ENCODE assay signal across 9 mouse cellular contexts in the genomic region with DNA sequence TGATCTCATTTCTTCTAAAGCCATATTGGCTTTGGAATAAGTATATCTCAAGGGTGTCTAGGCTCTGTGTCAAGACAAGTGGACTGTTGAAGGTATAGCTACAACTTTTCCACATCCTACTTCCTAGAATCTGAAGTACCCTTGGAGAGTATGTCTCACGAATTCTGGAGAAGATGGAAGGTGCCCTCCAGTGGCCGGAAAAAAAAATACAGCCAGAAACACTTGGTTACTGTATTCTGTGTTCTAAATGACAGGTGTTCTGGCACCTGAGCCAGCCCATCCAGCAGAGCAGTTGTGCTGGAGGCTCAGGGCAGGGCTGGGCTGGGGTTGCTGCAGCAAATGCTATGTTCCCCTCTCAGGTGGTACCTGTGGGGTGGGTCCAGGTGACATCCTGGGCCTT. TPM values are rescaled to one million over a fixed set of nuclear protein-coding genes. Genes with fewer than 3 reads are reported as not detected.
DNase-seq lines count a peak whose midpoint lies in the region; TF ChIP-seq lines count a peak whose summit lies in the region.
"Had no signal": no experiment of that assay in that cellular context is flagged by ENCODE, and none has a peak within 500 bp of the region (broad histone marks: within the 10 kb centered on the region; RNA-seq: fewer than 3 reads in every experiment).

No protein-coding gene starts in this region.

- TF ChIP-seq POLR2A in ES-Bruce4 (IDR thresholded peaks at IDR 0.05; ENCODE audit: insufficient read depth, low read length) = no peak

- TF ChIP-seq CTCF in ES-Bruce4 (IDR thresholded peaks at IDR 0.05; ENCODE audit: low read depth, low read length) = peak; percentile 11

- H3K4me1 ChIP-seq in ES-Bruce4 (ENCODE audit: control insufficient read depth, insufficient read depth, low read length) = no peaks in the 10 kb centered on the region

- no peak overlapping the region for H3K4me3 ChIP-seq in ES-Bruce4 (ENCODE audit: low read depth, low read length)

- no peak for TF ChIP-seq EP300 in ES-Bruce4 (IDR thresholded peaks at IDR 0.05; ENCODE audit: insufficient read depth, low read depth, low read length)

- H3K27me3 ChIP-seq in ES-Bruce4 (ENCODE audit: control insufficient read depth, insufficient read depth, low read length, poor library complexity, severe bottlenecking) = no peaks in the 10 kb centered on the region

- H3K36me3 ChIP-seq in ES-Bruce4 (ENCODE audit: control insufficient read depth, insufficient read depth, low read length, poor library complexity, severe bottlenecking) = no peaks in the 10 kb centered on the region

- no peak overlapping the region for H3K27ac ChIP-seq in ES-Bruce4 (ENCODE audit: insufficient read depth, low read length)

- H3K9me3 ChIP-seq in ES-Bruce4 (replicated peaks; ENCODE audit: control insufficient read depth, insufficient read depth, low read length, poor library complexity, severe bottlenecking) = no peaks in the 10 kb centered on the region

- no peak overlapping the region for H3K9ac ChIP-seq in ES-Bruce4 (ENCODE audit: low read depth, poor library complexity, severe bottlenecking)

- peak; percentile 50 to 52 for DNase-seq in adrenal gland, adult 18-20 months (ENCODE audit: low spot score in 2 of 2)
- DNase-seq in adrenal gland, postnatal 4 days (ENCODE audit: low spot score in 2 of 2) = no peak
- DNase-seq in cerebellum, adult 8-10 months = peak; percentile 80
- DNase-seq in frontal cortex, postnatal 25 days (ENCODE audit: low spot score in 2 of 2) = peak; percentile 66
- peak; percentile 74 for DNase-seq in layer of hippocampus, adult 11-12 months (ENCODE audit: low spot score)
- DNase-seq in lung, postnatal 14 days = peak; percentile 73
- DNase-seq in right cerebral cortex, postnatal 14 days = peak; percentile 72

RNA-seq across cellular contexts. Expression of a gene that starts 21.3 kb away (rescaled TPM):
- 10 to 100 TPM; 49.2 to 49.8 TPM for total RNA-seq in adrenal gland, adult 18-20 months (2021)
- total RNA-seq in adrenal gland, postnatal 4 days (2021) = 10 to 100 TPM; 39.5 to 45.3 TPM
- 24.5 and 24.7 TPM in 2 replicates for polyA plus RNA-seq in ES-Bruce4 (2011; ENCODE audit: insufficient read depth, insufficient read length, low read depth, missing spikeins)

RNA-seq across cellular contexts. Expression of a gene that starts 32.8 kb away (rescaled TPM):
- total RNA-seq in adrenal gland, adult 18-20 months (2021) = 100 to 1,000 TPM; 179 to 194 TPM
- total RNA-seq in adrenal gland, postnatal 4 days (2021) = 100 to 1,000 TPM; 168 to 173 TPM
- 70.5 and 75.3 TPM in 2 replicates for polyA plus RNA-seq in ES-Bruce4 (2011; ENCODE audit: insufficient read depth, insufficient read length, low read depth, missing spikeins)

RNA-seq across cellular contexts. Expression of a gene that starts 41.3 kb away (rescaled TPM):
- 1 to 10 TPM; 1.9 to 2.3 TPM for total RNA-seq in adrenal gland, adult 18-20 months (2021)
- 10 to 100 TPM; 11.4 to 15.2 TPM for total RNA-seq in adrenal gland, postnatal 4 days (2021)
- 3.3 and 3.7 TPM in 2 replicates for polyA plus RNA-seq in ES-Bruce4 (2011; ENCODE audit: insufficient read depth, insufficient read length, low read depth, missing spikeins)

RNA-seq across cellular contexts. Expression of a gene that starts 51.3 kb away (rescaled TPM):
- 10 to 100 TPM; 56.4 to 75.3 TPM for total RNA-seq in adrenal gland, adult 18-20 months (2021)
- 10 to 100 TPM; 68.4 to 72.5 TPM for total RNA-seq in adrenal gland, postnatal 4 days (2021)
- polyA plus RNA-seq in ES-Bruce4 (2011; ENCODE audit: insufficient read depth, insufficient read length, low read depth, missing spikeins) = 40.6 and 47.3 TPM in 2 replicates

RNA-seq across cellular contexts. Expression of a gene that starts 54.3 kb away (rescaled TPM):
- 1 to 10 TPM; 1.4 to 1.5 TPM for total RNA-seq in adrenal gland, adult 18-20 months (2021)
- 1 to 10 TPM; 3.8 to 4.9 TPM for total RNA-seq in adrenal gland, postnatal 4 days (2021)
- polyA plus RNA-seq in ES-Bruce4 (2011; ENCODE audit: insufficient read depth, insufficient read length, low read depth, missing spikeins) = 6.2 and 8.3 TPM in 2 replicates
- total RNA-seq: hematopoietic stem cell, adult 5-6 weeks had no signal

Comparison
In these comparisons a context has a peak if more than half of its experiments do, and no peak if none do; other contexts are left out.
1. DNase-seq: peak in adrenal gland, adult 18-20 months (2 of 2), cerebellum, adult 8-10 months (single experiment), frontal cortex, postnatal 25 days (2 of 2), layer of hippocampus, adult 11-12 months (single experiment), lung, postnatal 14 days (single experiment) and right cerebral cortex, postnatal 14 days (single experiment); none in adrenal gland, postnatal 4 days (0 of 2).